Mouse (Mus musculus): ENCODE data around the gene Erg28. TPM values are rescaled to one million over a fixed set of nuclear protein-coding genes. Genes with fewer than 3 reads are reported as not detected.

Gene Erg28
- 125 and 127 TPM in 2 replicates for polyA plus RNA-seq (2015; fragmentation: Nextera tagmentation; extraction: Ambion mirVana)

GRCm38 (mm10) chr12:85824438-85825264 lies at the start of gene Erg28, which contains the start of gene Ttll5:
Erg28 (minus strand) TSS chr12:85824550.
Ttll5 (plus strand) TSS chr12:85824659.
- Histone ChIP-seq H3K36me3 (peaks cover 35% of the 10 kb centered on the region), H3K4me1 (peaks cover 11% of the 10 kb centered on the region), H3K4me2 (peak within 1 kb of the TSS; percentile 69), H3K4me3 (peak within 1 kb of the TSS; percentile 93), H3K9me3 (no peaks in the 10 kb centered on the region), H3K9ac (peak within 1 kb of the TSS; percentile 68), H3K27me3 (no peaks in the 10 kb centered on the region), H3K27ac (peak within 1 kb of the TSS; percentile 97)
- under 1% methylated on average over 67 of the region's 67 CpGs for WGBS
- peak; percentile 95 for ATAC-seq (ENCODE audit: insufficient number of reproducible peaks, low FRiP score, low TSS enrichment, low read depth)

DNA sequence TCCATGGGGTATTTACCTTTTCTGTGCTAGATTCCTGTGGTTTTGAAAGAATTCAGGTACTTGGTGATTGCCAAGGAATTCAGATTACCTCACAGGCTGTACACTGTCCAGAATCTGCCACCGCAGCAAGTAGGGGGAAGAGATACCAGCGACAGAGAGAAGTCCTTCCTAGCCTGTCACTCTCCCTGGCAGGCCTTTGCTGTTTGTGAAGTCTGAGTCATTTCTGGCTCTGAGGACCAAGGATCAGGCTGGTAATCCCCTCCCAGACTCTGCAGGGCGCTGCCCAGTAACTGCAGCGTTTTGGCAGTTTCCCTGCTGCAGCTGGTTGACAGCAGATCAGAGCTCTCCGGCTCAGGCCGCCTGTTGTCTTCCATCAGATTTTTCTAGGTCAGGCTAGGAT lies 45.1 kb upstream of the Erg28 start:
- no peaks in the 10 kb centered on the region for H3K9me3 ChIP-seq
- WGBS: 30% methylated on average over 6 of the region's 6 CpGs
- peaks cover 11% of the 10 kb centered on the region for H3K4me1 ChIP-seq
- peaks cover 2% of the 10 kb centered on the region; the same call in 1 of the 2 replicates for H3K36me3 ChIP-seq
- no peak overlapping the region for H3K4me3 ChIP-seq
- H3K27me3 ChIP-seq: no peaks in the 10 kb centered on the region
- peak overlapping the region; percentile 1; the same call in 1 of the 2 replicates for H3K4me2 ChIP-seq
- peak; percentile 74; the same call in 1 of the 2 replicates for ATAC-seq (ENCODE audit: insufficient number of reproducible peaks, low FRiP score, low TSS enrichment, low read depth)
- H3K9ac ChIP-seq: no peak overlapping the region
- H3K27ac ChIP-seq: peak overlapping the region; percentile 79

GRCm38 (mm10) chr12:85867125-85867524 lies 42.8 kb upstream of the Erg28 start:
- Histone ChIP-seq H3K4me2 (no peak overlapping the region), H3K9ac (no peak overlapping the region), H3K36me3 (peaks cover 3% of the 10 kb centered on the region; the same call in 1 of the 2 replicates), H3K27ac (no peak overlapping the region), H3K4me3 (no peak overlapping the region), H3K27me3 (no peaks in the 10 kb centered on the region), H3K4me1 (peaks cover 23% of the 10 kb centered on the region), H3K9me3 (no peaks in the 10 kb centered on the region)
- ATAC-seq (ENCODE audit: insufficient number of reproducible peaks, low FRiP score, low TSS enrichment, low read depth): no peak

GRCm38 (mm10) chr12:85866624-85867023 lies 42.3 kb upstream of the Erg28 start:
- Histone ChIP-seq H3K27ac (no peak overlapping the region), H3K27me3 (no peaks in the 10 kb centered on the region), H3K9me3 (no peaks in the 10 kb centered on the region), H3K4me2 (no peak overlapping the region), H3K9ac (no peak overlapping the region), H3K4me1 (peaks cover 27% of the 10 kb centered on the region), H3K36me3 (peaks cover 3% of the 10 kb centered on the region; the same call in 1 of the 2 replicates), H3K4me3 (no peak overlapping the region)
- WGBS: 74% methylated on average over 4 of the region's 4 CpGs
- ATAC-seq (ENCODE audit: insufficient number of reproducible peaks, low FRiP score, low TSS enrichment, low read depth): no peak

- Histone ChIP-seq H3K27me3 (no peaks in the 10 kb centered on the region), H3K9ac (no peak overlapping the region), H3K36me3 (peaks cover 3% of the 10 kb centered on the region; the same call in 1 of the 2 replicates), H3K4me3 (no peak overlapping the region), H3K27ac (no peak overlapping the region), H3K9me3 (no peaks in the 10 kb centered on the region), H3K4me1 (peaks cover 30% of the 10 kb centered on the region), H3K4me2 (no peak overlapping the region)
- ATAC-seq (ENCODE audit: insufficient number of reproducible peaks, low FRiP score, low TSS enrichment, low read depth): no peak
- WGBS: 63% methylated on average over 3 of the region's 3 CpGs
These were observed 41.2 kb upstream of the Erg28 start for GRCm38 (mm10) chr12:85865526-85865925.

- Histone ChIP-seq H3K36me3 (peaks cover 3% of the 10 kb centered on the region; the same call in 1 of the 2 replicates), H3K4me3 (no peak overlapping the region), H3K27ac (peak overlapping the region; percentile 83), H3K4me2 (no peak overlapping the region), H3K9me3 (no peaks in the 10 kb centered on the region), H3K27me3 (no peaks in the 10 kb centered on the region), H3K4me1 (peaks cover 36% of the 10 kb centered on the region), H3K9ac (no peak overlapping the region)
- ATAC-seq (ENCODE audit: insufficient number of reproducible peaks, low FRiP score, low TSS enrichment, low read depth): 0 out of 2 replicates have a peak, but pooled peaks have one; percentile 42
- WGBS: 28% methylated on average over 2 of the region's 2 CpGs
These were observed 38.2 kb upstream of the Erg28 start for GRCm38 (mm10) chr12:85862514-85862913.

DNA sequence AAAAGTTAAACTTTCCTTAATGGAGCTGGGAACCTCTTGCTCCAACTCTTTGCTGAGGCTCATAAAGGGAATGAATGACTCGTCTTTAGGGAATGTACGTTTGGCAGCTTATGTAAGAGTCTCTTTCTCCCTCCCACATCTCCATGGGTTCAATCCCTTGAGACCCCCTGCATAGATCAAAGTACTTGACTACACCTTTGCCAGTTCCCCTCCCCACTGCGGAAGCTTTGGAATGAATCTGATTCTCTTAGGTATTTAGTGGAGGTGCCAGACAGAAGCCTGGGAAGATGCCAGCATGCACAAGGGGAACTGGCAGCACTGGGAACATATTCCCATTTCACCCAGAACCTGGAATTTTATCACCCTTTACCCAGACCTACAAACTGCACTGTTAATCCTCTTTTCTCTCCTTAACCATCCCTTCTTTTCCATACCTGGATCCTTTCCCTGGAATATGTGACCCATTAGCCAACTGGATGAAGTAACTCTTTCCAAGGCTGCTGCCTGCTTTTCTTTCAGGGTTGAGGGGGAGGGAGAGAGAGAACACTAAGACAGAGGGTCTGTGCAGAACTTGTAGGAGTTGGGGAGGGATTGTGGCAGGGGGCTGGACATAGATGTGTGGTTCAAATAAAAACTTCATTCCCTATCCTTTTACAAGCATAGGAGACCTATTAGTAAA lies 35.3 kb upstream of the Erg28 start:
- Histone ChIP-seq H3K9ac (no peak overlapping the region), H3K4me2 (no peak overlapping the region), H3K4me1 (peaks cover 36% of the 10 kb centered on the region), H3K27me3 (no peaks in the 10 kb centered on the region), H3K36me3 (peaks cover 3% of the 10 kb centered on the region; the same call in 1 of the 2 replicates), H3K27ac (peak overlapping the region; percentile 83), H3K4me3 (no peak overlapping the region), H3K9me3 (no peaks in the 10 kb centered on the region)
- peak; percentile 81 for ATAC-seq (ENCODE audit: insufficient number of reproducible peaks, low FRiP score, low TSS enrichment, low read depth)
- 13% methylated on average over 3 of the region's 3 CpGs for WGBS

DNA sequence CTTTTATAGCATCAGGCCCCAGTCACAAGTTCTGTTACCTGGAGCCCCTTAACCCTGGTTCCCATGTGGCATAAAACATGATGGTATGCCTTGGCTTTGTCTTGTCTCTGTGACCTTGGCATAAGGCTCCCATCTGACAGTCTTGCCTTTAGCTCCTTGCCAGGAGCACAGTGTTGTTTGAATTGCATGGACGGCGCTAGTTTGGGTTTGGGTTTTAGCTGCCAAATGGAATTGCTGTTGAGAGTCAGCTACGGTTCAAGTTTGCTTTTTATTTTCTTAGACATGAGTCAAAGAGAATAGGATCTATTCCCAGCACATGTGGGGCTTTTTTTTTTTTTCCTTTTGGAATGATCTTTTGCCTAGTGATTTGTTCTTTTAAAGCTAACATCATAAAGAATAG lies 34.8 kb upstream of the Erg28 start:
- H3K4me3 ChIP-seq: no peak overlapping the region
- no peaks in the 10 kb centered on the region for H3K27me3 ChIP-seq
- peak overlapping the region; percentile 83 for H3K27ac ChIP-seq
- H3K36me3 ChIP-seq: no peaks in the 10 kb centered on the region
- no peak overlapping the region for H3K4me2 ChIP-seq
- H3K4me1 ChIP-seq: peaks cover 36% of the 10 kb centered on the region
- WGBS: 44% methylated on average over 3 of the region's 3 CpGs
- no peaks in the 10 kb centered on the region for H3K9me3 ChIP-seq
- no peak overlapping the region for H3K9ac ChIP-seq
- ATAC-seq (ENCODE audit: insufficient number of reproducible peaks, low FRiP score, low TSS enrichment, low read depth): peak; percentile 15; the same call in 1 of the 2 replicates

DNA sequence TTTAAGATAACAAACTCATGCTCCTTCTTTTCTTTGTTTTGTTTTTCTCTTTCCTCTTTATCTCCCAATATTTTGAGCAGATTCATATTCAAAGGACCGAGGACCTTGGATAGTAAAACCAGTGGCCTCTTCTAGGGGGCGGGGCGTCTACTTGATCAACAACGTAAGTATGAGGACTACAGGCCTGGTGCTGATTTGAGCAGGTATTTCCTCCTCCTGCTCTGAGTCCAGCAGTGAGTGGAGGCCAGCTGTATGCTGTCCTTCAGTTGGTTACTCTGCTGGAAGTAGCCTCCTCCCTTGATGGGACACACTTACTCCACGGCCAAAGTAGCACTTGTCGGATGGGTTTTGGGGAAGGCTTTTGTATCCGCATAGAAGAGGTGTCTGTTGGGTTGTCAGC lies 33.0 kb upstream of the Erg28 start:
- Histone ChIP-seq H3K9ac (no peak overlapping the region), H3K27ac (no peak overlapping the region), H3K4me1 (peaks cover 26% of the 10 kb centered on the region), H3K9me3 (no peaks in the 10 kb centered on the region), H3K4me2 (no peak overlapping the region), H3K36me3 (no peaks in the 10 kb centered on the region), H3K27me3 (no peaks in the 10 kb centered on the region), H3K4me3 (no peak overlapping the region)
- no peak for ATAC-seq (ENCODE audit: insufficient number of reproducible peaks, low FRiP score, low TSS enrichment, low read depth)
- 85% methylated on average over 7 of the region's 7 CpGs for WGBS

GRCm38 (mm10) chr12:85854271-85854670 lies 29.9 kb upstream of the Erg28 start:
- Histone ChIP-seq H3K9ac (no peak overlapping the region), H3K27me3 (no peaks in the 10 kb centered on the region), H3K27ac (no peak overlapping the region), H3K4me1 (peaks cover 10% of the 10 kb centered on the region), H3K4me3 (no peak overlapping the region), H3K4me2 (no peak overlapping the region), H3K36me3 (peaks cover 7% of the 10 kb centered on the region; the same call in 1 of the 2 replicates), H3K9me3 (no peaks in the 10 kb centered on the region)
- 81% methylated on average over 1 of the region's 1 CpGs for WGBS
- ATAC-seq (ENCODE audit: insufficient number of reproducible peaks, low FRiP score, low TSS enrichment, low read depth): no peak

DNA sequence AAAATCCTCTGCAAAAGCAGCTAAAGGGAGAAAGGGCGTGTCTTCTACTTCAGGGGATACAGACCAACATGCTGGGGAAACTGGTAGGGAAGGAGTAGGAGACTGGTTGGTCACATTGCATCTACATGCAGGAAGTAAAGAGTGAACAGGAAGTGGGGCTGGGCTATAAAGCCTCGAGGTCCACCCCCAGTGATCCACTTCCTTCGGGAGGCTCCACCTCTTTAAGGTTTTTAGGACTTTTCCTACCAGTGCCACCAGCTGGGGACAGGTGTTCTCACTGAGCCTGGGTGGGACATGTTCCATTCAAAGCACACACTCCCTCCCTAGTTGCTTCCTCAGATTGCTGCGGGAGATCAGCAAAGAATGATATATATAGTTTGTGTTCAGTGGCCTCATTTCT lies 29.5 kb upstream of the Erg28 start:
- Histone ChIP-seq H3K9me3 (no peaks in the 10 kb centered on the region), H3K4me1 (peaks cover 6% of the 10 kb centered on the region), H3K9ac (no peak overlapping the region), H3K36me3 (peaks cover 7% of the 10 kb centered on the region; the same call in 1 of the 2 replicates), H3K27ac (no peak overlapping the region), H3K27me3 (no peaks in the 10 kb centered on the region), H3K4me3 (no peak overlapping the region), H3K4me2 (no peak overlapping the region)
- ATAC-seq (ENCODE audit: insufficient number of reproducible peaks, low FRiP score, low TSS enrichment, low read depth): no peak
- whole genome bisulfite sequencing: 84% methylated on average over 4 of the region's 4 CpGs

DNA sequence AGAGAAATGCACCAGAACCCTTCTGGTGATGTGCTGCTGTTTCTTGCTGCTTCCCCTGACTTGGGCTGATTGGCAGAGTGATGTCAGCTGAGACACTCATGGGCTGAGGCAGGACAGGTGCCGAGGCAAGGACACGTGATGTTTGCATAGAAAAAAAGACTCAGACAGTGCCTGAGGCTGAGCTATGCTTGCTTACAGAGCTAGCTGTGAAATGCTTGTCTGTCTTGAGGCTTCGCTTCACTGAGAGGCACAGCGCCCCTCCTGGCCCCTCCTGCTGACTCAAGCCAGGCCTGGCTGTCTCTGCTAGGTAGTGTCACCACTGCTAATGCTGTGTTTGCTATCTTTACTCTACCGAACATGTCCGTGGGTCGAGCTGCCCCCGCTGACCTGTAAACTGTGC lies 26.3 kb upstream of the Erg28 start:
- Histone ChIP-seq H3K9me3 (no peaks in the 10 kb centered on the region), H3K4me2 (no peak overlapping the region), H3K4me3 (no peak overlapping the region), H3K4me1 (no peaks in the 10 kb centered on the region), H3K9ac (no peak overlapping the region), H3K27me3 (no peaks in the 10 kb centered on the region), H3K36me3 (peaks cover 12% of the 10 kb centered on the region; the same call in 1 of the 2 replicates), H3K27ac (no peak overlapping the region)
- 84% methylated on average over 8 of the region's 8 CpGs for WGBS
- no peak for ATAC-seq (ENCODE audit: insufficient number of reproducible peaks, low FRiP score, low TSS enrichment, low read depth)

All from limb, embryonic 15.5 days (tissue).